Mouse (Mus musculus): Measurements from ENCODE around the gene Hectd2.

GRCm38 (mm10) chr19:36663918-36664317 is 109.5 kb downstream of the Hectd2 start:
- TF ChIP-seq EP300 (optimal IDR thresholded peaks at IDR 0.05) (no peak), CTCF (IDR thresholded peaks at IDR 0.05; ENCODE audit: low read depth) (no peak)

Measured in stomach, postnatal 0 days (tissue).